Mouse (Mus musculus) gastrocnemius, adult 2 months (tissue): ENCODE measurements at regions not wholly inside any gene's neighbourhood (a gene's known extent, or its start where the extent isn't known, plus 50 kb on each side); places are given as distances from the start of the nearest gene placed in this dataset.

Experiments
- DNase-seq: peaks from one replicate; pipeline ENCODE4 v3.0.0; 2022
- H3K27ac ChIP-seq: fragments of 200-600 bp; 2 replicates; pipeline ENCODE4 v1.8.1; 2022; ENCODE audit warnings: mild to moderate bottlenecking
- H3K4me3 ChIP-seq: fragments of 200-600 bp; 2 replicates; pipeline ENCODE4 v1.8.1; 2022; ENCODE audit warnings: mild to moderate bottlenecking, moderate library complexity
- CTCF ChIP-seq: fragments of 200-600 bp; IDR thresholded peaks from 2 replicates; pipeline ENCODE4 v1.8.1; 2022; ENCODE audit warnings: antibody characterized with exemption, mild to moderate bottlenecking, moderate library complexity
- intact Hi-C: fragments of 180-260 bp; cut with DNase I; formaldehyde crosslinking; loops from one replicate; pipeline ENCODE4 v1.15.1; 2025

GRCm38 (mm10) chr1:185104945-185105884, 98.7 kb upstream of the Rab3gap2 start:
- intact Hi-C loops = no loop called here
- no peak for TF ChIP-seq CTCF
- no peak overlapping the region for H3K27ac ChIP-seq
- no peak overlapping the region for H3K4me3 ChIP-seq
- DNase-seq = no peak

- Histone ChIP-seq H3K27ac (no peak overlapping the region), H3K4me3 (no peak overlapping the region)
- DNase-seq = no peak
- no peak for TF ChIP-seq CTCF
- intact Hi-C loops = no loop called here
Observed at GRCm38 (mm10) chr1:185103803-185104202, 100.1 kb upstream of the Rab3gap2 start.

GRCm38 (mm10) chr1:185098975-185099958, 99.9 kb upstream of the Mark1 start:
- H3K27ac ChIP-seq = no peak overlapping the region
- intact Hi-C loops = no loop called here
- no peak overlapping the region for H3K4me3 ChIP-seq
- no peak for DNase-seq
- TF ChIP-seq CTCF = no peak

- Histone ChIP-seq H3K4me3 (no peak overlapping the region), H3K27ac (no peak overlapping the region)
- TF ChIP-seq CTCF = no peak
- DNase-seq = no peak
- intact Hi-C loops = no loop called here
Observed at GRCm38 (mm10) chr1:185098195-185098974, 99.0 kb upstream of the Mark1 start.

- no peak for DNase-seq
- no peak overlapping the region for H3K27ac ChIP-seq
- intact Hi-C loops = no loop called here
- TF ChIP-seq CTCF = no peak
- no peak overlapping the region for H3K4me3 ChIP-seq
Observed at GRCm38 (mm10) chr1:185096741-185097140, 97.4 kb upstream of the Mark1 start.

GRCm38 (mm10) chr1:185092757-185093156, 93.4 kb upstream of the Mark1 start:
- DNase-seq = no peak
- Histone ChIP-seq H3K4me3 (no peak overlapping the region), H3K27ac (no peak overlapping the region)
- no peak for TF ChIP-seq CTCF
- intact Hi-C loops = no loop called here

- Histone ChIP-seq H3K27ac (no peak overlapping the region), H3K4me3 (no peak overlapping the region)
- no peak for TF ChIP-seq CTCF
- intact Hi-C loops = no loop called here
- DNase-seq = no peak
Observed at GRCm38 (mm10) chr1:185091816-185092558, 92.6 kb upstream of the Mark1 start.

- DNase-seq = no peak
- intact Hi-C loops = no loop called here
- no peak for TF ChIP-seq CTCF
- Histone ChIP-seq H3K27ac (no peak overlapping the region), H3K4me3 (no peak overlapping the region)
Observed at GRCm38 (mm10) chr1:185089196-185089595, 89.8 kb upstream of the Mark1 start.

- Histone ChIP-seq H3K27ac (no peak overlapping the region), H3K4me3 (no peak overlapping the region)
- intact Hi-C loops = no loop called here
- no peak for DNase-seq
- TF ChIP-seq CTCF = no peak
Observed at GRCm38 (mm10) chr1:185083191-185083590, 83.8 kb upstream of the Mark1 start.

- Histone ChIP-seq H3K27ac (no peak overlapping the region), H3K4me3 (no peak overlapping the region)
- DNase-seq = no peak
- intact Hi-C loops = no loop called here
- no peak for TF ChIP-seq CTCF
Observed at GRCm38 (mm10) chr1:185080118-185080517, 80.7 kb upstream of the Mark1 start.

GRCm38 (mm10) chr1:185079331-185079880, 80.0 kb upstream of the Mark1 start:
- no peak overlapping the region for H3K4me3 ChIP-seq
- no peak for TF ChIP-seq CTCF
- DNase-seq = no peak
- intact Hi-C loops = no loop called here
- no peak overlapping the region for H3K27ac ChIP-seq
